Mouse (Mus musculus) myocyte (in vitro differentiated cells): Measurements from ENCODE around the gene Fbxo21.

Source experiments
- CEBPB ChIP-seq: IDR thresholded peaks from 2 replicates; pipeline ENCODE4 v1.6.1; 2011; ENCODE audit warnings: mild to moderate bottlenecking, moderate library complexity; ENCODE audit not compliant: poor library complexity, insufficient read depth, severe bottlenecking
- E2F4 ChIP-seq: IDR thresholded peaks from one replicate; pipeline ENCODE4 v1.6.1; 2011; ENCODE audit warnings: mild to moderate bottlenecking, control low read depth, moderate library complexity; ENCODE audit not compliant: insufficient read depth
- MAX ChIP-seq: IDR thresholded peaks from one replicate; pipeline ENCODE4 v1.6.1; 2011; ENCODE audit warnings: low read depth, mild to moderate bottlenecking, control low read depth
- MYOD1 ChIP-seq, 3 experiments: IDR thresholded peaks; one replicate each; pipeline ENCODE4 v1.6.1; 2011; ENCODE audit warnings: control low read depth in 2 of 3, low read depth in 2 of 3, mild to moderate bottlenecking in 2 of 3, moderate library complexity in 1 of 3; ENCODE audit not compliant: insufficient read length in 2 of 3, control insufficient read depth in 1 of 3
- MYOG ChIP-seq, 3 experiments: IDR thresholded peaks; one replicate each; pipeline ENCODE4 v1.6.1; 2011; ENCODE audit warnings: control low read depth in 2 of 3, low read depth in 2 of 3, mild to moderate bottlenecking in 2 of 3; ENCODE audit not compliant: insufficient read length in 2 of 3, control insufficient read depth in 1 of 3, insufficient read depth in 1 of 3
- POLR2A ChIP-seq: IDR thresholded peaks from one replicate; pipeline ENCODE4 v1.6.1; 2011; ENCODE audit warnings: low read depth, mild to moderate bottlenecking, control low read depth, moderate library complexity; ENCODE audit not compliant: insufficient read length
- POLR2AphosphoS2 ChIP-seq: IDR thresholded peaks from one replicate; pipeline ENCODE4 v1.6.1; 2011; ENCODE audit warnings: low read depth, control low read depth; ENCODE audit not compliant: insufficient read length
- REST ChIP-seq: IDR thresholded peaks from one replicate; pipeline ENCODE4 v1.6.1; 2011; ENCODE audit warnings: mild to moderate bottlenecking, control low read depth, moderate library complexity; ENCODE audit not compliant: insufficient read depth, insufficient read length
- SRF ChIP-seq: IDR thresholded peaks from one replicate; pipeline ENCODE4 v1.6.1; 2011; ENCODE audit warnings: low read depth; ENCODE audit not compliant: control insufficient read depth, insufficient read length
- TCF12 ChIP-seq: IDR thresholded peaks from one replicate; pipeline ENCODE4 v1.6.1; 2011; ENCODE audit warnings: mild to moderate bottlenecking, control low read depth; ENCODE audit not compliant: poor library complexity, insufficient read depth, severe bottlenecking
- TCF3 ChIP-seq: IDR thresholded peaks from one replicate; pipeline ENCODE4 v1.6.1; 2011; ENCODE audit warnings: low read depth, control low read depth; ENCODE audit not compliant: insufficient read length
- USF1 ChIP-seq: IDR thresholded peaks from one replicate; pipeline ENCODE4 v1.6.1; 2011; ENCODE audit warnings: low read depth, mild to moderate bottlenecking, control low read depth, moderate library complexity

DNA sequence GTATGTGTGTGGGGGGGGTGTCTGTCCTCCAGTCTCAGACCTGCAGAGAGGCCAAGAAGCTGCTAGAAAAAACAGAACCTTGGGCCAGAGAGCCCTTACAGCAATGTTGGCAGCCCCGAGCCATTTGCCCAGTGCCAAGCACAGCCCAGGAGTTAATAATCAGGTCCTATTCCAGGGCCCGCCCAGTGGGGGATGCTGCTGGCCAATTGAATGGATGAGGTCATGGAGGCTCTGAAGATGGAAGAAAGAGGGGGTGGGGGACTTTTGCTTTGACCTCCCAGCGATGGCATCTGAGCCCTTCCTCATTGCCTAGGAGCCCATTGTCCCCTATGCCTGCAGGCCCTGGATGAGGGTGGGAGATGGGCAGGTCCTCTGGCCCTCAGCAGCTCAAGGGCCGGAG is 55.0 kb downstream of the Fbxo21 start:
- TF ChIP-seq POLR2A (no peak), TCF3 (no peak), POLR2AphosphoS2 (no peak), USF1 (no peak), MYOG (IDR thresholded peaks at IDR 0.05; ENCODE audit: control insufficient read depth in 1 of 3, insufficient read depth in 1 of 3, insufficient read length in 2 of 3, low read depth in 2 of 3) (no peak), REST (no peak), E2F4 (no peak), CEBPB (no peak), MAX (no peak), MYOD1 (IDR thresholded peaks at IDR 0.05; ENCODE audit: control insufficient read depth in 1 of 3, insufficient read length in 2 of 3, low read depth in 2 of 3) (no peak), TCF12 (no peak), SRF (no peak)
